Mouse (Mus musculus) c-Kit-negative CD71-positive TER-119-positive erythroid progenitor cells, embryonic 14.5 days (primary cell): Measurements from ENCODE around the gene D230025D16Rik.

Source experiments
- DNase-seq: peaks from one replicate; pipeline ENCODE4 v3.0.0-alpha.2; 2013; ENCODE audit warnings: low read depth, low spot score

Gene D230025D16Rik

DNA sequence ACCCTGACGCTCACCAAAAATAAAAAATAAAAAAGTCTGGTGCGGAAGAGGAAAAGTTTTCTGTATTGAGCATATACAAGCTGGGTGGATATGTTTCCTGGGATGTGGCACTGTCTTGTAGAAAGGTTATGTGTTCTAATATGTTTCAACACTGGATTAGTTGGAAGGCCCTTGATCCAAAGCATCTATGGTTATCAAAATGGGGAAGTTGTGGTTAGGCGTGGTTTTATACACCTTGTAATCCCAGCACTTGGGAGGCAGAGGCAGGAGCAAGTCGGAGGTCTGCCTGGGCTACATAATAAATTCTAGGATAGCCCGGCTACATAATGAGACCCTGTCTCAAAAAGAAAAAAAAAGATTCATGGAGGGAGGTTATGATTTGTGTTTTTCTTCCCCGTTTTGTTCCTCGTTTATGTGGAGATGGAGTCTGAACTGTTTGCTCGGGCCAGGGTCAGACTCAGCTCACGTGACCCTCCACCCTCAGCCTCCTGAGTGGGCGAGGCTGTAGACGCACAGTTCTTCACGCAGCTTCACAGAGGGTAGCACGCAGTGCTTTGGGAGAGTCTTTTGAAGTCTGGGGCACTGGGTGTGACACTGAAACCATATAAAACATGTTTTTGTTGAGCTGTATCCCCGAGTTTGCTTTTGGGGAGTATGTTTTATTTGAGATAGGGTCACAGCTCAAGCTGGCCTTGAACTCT, 12.6 kb downstream of the D230025D16Rik start:
- no peak for DNase-seq

DNA sequence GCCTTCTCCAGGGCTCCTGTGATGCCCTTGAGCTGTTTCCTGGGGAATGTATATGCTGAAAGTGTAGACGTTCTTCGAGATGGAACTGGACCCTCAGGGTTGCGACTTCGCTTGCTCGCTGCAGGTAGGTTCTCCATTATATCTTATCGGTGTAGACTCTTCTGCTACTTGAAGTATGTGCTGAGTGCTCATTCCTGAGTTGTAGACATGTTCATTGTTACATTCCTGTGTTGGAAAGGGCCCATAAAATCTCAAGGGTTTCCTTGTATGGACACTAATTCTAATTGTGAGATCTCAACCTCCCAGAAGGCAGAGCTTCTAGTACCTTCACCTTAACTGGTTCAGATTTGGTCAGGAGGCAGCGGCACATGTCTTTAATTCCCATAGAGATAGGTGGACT, 16.1 kb downstream of the D230025D16Rik start:
- no peak for DNase-seq

DNA sequence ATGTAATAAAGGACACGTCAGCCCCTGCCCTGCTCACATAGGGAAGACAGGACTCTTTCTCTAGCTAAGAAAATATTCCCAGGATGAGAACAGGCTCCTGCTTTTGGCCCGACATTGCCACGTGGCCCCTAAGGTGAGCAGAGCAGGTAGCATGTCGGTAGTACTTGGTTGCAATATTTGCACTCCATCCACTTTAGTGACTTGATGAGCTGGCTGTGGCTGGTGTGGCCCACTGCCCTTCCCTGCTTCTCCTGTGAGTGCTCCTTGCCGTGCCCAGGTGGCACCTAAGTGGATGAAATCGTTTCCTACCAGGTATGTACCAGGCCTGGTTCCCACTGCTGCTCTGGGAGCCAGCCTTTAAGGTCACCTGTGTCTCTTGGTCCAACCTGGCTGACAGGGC, 27.0 kb downstream of the D230025D16Rik start:
- no peak for DNase-seq

DNA sequence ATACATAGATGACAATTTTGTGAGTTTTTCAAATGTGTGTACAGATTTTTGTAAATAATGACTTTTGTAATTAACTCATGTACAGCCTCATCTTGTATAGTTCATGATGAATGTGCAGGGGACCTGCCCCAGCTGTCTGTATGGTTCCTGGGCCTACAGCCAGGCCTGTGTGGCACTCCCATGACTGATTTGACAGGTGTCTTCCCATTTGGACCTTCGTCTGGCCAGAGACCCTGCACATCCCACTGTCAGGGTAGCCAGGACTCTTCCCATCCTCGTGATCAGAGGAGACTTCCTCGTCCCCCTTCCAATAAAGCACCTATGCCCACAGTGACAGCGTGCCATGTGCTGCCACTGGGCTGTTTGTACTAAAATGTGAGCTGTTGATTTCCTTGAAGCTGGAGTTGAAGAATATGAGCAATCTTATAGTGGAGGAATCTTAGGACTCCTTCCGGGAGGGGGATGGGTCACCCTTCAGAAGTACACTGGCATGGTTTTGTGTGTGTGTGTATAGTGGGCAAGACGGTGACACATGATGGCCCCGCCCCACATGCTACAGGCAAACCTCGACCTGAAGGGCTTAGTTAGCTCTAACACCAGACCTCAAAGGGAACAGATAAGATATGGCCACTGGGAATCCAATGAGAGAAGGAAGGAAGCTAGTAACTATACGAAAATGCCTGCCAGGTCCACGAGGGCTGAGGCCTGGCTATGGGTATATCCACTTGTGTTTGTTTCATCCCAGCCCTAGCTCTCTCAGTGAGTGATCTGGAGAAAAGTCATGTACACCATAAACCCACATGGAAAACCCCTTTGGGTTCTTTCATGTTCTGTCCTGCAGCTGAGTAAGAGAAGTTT, 28.0 kb downstream of the D230025D16Rik start:
- no peak for DNase-seq

DNA sequence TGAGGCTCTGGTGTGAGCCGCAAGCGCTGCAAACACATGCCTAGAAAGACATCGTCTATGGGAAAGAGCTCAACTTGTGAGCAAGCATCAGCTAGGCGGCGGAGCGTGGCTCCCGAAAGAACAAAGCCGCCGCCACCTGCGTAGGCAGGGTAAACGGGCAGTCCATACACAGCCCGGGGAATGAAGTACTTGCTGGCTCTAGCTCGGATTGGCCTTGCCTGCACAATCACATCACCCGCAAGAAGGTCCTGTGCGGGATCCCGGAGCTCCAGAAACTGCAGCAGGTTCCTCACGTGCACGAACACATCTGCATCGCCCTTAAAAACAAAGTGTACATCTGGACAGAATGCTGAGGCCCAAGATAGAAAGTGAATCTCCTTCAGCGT, 28.8 kb downstream of the D230025D16Rik start:
- no peak for DNase-seq

DNA sequence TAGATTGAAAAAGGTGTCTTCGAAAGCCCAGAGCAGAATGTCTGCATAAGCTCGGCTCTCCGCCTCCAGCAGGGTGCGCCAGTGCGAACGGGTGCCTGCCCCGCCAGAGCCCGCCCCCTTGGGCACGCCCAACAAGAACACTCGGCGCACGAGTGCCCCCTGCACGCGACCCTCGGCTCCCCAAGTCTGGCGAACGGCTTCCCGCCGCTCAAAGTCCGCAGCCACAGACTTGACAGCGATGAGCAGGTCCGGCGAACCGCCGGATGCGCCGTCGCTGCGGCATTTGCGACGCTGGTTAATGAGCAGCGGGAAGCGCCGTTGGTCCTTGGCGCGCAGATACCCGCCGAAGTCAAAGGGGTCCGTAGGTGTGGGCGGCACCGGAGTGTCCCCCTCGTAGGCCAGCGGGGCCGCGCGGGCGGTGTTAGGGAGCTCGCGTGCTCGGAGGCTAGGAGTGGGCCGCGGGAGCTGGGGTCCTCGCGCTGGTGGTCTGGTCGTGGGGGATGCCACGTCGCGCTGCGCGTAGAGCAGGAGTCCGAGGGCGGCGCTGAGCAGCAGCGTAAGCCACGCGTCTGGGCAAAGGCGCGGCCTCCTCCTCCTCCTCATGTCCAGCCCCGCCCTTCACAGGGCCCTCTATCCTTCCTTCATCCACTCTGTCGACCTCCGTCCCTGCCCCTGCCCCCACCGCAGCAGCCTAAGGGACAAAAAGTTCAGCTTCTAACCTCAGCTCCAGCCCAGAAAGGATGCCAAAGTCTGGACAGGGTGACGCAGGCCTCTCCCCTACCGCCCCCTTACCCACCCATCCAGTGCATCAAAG, 29.4 kb downstream of the D230025D16Rik start:
- peak; percentile 67 for DNase-seq

DNA sequence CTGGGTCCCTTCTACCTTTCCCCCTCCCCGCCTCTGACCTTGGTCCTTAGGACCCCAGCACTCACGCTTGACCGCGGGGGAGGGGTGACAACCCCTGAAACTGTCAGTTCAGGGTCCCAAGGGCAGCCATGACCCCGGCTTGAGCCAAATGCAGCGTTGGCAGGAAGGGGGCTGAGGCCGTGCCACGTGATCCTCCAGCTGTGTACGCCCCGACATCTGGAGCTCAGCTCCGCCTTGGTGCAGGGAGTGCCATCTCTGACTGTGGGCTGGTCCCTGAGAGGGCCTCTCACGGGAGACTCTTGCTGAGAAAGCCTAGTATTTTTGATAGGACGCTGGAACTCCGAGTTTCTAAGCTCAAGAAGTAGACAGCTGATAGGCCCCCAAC, 30.0 kb downstream of the D230025D16Rik start, which contains the start of gene B3gnt9:
Gene B3gnt9 (minus strand): TSS at position 188 of the 385 bp plus-strand sequence.
- peak; percentile 66 for DNase-seq

DNA sequence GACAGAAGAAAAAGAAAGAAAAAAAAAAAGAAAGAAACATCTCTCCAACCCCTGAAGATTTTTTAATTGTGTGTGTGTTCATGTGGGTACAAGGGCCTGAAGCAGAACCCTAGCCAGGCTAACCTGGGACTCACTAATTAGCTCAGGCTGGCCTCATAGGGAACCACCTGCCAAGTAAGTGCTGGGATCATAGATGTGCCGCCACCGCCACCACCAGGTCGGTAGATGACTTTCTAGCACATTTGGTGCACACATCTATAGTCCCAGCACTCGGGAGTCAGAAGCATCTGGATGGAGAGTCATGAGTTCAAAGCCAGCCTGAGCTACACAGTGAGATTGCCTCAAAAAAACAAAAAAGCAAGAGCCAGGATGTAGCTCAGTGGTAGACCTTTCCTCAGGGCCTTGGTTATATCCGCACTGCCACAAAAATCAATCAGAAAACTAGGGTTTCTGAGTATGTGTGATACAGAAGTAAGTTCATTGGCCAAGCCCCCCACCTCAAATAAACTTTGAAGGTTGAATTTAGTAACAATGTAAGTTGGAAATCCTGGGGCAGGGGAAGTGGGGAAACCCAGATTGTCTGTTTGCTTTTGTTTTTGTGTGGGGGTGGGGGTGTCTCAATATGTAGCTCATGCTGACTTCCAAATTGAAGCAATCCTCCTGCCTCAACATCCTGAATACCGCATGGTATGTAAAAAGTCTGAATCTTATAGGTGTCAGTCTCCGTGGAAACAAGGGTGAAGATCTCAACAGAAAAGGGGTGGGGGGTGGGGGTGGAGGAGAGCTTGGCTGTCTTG, 32.6 kb downstream of the D230025D16Rik start:
- DNase-seq, result no peak

DNA sequence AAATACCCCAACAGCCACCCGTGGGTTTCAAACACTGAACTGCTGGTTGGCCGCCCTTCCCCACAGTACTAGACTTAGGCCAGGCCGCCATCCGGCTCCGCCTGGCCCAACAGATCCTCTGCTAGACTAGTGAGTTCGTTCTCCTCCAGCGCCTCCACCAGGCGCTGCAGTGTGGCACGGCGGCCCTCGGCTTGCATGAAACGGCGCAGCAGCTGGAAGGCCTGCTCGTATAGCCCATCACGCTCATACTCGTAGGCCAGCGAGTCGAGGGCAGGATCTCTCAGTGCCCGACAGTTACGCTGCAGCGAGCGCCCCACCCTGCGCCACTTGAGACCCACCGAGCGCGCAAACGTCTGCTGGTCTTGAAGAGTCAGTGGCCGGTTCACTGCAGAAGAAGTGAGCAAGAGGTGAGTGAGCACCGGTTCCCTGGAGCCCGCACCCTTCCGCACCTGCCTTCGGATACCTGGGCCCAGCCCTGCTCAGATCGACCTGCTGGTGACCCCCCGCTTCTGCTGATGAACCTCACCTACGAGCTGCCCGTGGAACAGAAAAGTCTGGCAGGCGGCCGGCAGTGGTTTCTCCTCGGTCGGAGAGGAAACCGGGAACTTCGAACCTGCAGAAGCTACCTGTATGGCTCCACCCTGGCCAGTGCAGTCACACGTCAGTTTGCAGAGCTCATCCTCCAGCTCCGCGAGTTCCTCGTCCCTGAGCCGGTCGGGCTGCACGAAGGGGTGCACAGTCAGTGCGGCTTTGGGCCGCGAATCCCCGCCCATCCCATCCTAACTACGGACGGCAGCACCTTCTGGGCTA, 34.2 kb downstream of the D230025D16Rik start:
- DNase-seq, result no peak

DNA sequence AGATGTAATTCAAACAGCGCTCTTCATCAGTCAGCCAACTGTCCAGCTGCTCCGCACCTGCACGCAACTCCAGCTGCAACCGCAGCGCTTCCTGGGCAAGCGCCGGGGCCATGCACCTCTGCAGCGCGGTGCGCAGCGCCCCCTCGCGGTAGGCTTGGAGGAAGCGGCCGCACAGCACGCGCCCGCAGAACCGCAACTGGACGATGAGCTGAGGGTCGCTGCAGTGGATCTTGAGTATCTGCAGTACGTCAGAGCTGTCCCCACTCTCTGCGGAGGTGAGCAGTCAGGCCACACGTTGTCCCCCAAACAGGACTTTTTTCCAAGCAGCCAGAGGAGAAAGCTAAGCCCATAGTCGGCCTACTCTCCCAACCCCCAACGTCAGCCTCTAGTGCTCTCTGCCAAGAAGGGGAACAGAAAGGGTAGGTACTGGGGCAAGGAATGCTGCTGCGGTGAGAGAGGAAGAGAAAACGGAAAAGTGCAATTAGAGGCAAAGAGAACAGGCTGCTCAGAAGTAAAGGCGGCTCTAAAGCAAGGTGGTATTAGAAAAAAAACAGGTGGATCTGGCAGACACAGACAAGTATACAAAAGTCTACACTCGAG, 34.9 kb downstream of the D230025D16Rik start:
- DNase-seq, result peak; percentile 59

DNA sequence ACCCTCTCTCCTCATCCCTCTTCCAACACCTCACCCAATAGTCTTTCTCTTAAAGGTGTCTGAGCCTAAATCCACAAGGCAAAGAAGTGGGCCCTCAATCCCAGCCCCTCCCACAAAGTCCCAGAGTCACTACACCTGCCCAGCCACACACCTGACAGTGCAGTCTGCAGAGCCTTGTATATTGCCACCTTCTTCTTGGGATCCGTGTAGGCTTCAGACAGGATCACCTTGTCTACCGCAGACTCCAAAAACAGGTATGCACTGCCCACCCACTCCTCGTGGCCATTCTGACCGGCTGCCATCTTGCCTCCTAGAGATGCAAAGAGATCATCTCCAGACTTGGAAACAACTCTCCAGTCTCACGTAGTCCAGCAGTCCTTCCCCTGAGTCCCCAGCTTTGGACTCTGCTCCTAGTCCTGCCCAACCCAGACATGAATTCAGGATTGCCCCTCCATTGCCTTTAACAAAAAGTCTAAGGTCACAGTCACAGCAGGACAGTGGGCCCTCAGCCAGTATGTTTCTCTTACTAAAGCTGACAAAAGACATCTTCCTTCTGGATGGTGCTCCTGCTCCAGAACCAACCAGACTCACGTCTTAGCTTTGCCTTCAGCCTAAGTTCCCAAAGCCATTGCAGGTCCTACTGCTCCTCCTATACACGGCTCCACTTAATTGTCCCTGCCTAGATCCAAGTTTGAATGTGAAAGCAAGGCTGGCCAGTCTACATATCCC, 35.6 kb downstream of the D230025D16Rik start:
- DNase-seq, result no peak

DNA sequence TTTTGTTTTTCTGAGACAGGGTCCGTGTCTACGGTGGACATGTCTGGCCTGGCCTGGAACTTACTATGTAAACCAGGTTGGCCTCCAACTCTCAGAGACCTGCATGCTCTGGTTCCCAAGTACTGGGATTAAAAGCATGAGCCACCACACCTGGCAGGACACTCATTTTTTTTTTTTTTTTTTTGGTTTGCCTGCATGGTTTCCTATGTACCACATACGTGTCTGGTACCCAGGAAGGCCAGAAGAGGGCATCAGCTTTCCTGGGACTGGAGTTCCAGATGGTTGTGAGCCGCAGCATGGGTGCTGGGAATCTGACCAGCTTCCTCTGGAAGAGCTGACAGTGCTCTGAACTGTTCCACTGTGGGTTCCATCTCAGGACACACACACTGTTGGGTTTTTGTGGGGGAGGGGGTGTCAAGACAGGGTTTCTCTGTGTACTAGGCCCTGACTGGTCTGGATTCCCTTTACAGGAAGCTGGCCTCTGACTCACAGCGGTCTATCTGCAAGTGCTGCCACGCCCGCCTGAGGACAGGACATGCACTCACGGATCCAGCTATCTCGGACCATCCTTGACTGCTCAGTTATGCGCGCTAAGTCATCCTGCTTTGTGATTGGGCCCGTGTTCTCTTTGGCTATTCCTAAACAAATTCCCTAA, 36.5 kb downstream of the D230025D16Rik start:
- DNase-seq, result no peak

DNA sequence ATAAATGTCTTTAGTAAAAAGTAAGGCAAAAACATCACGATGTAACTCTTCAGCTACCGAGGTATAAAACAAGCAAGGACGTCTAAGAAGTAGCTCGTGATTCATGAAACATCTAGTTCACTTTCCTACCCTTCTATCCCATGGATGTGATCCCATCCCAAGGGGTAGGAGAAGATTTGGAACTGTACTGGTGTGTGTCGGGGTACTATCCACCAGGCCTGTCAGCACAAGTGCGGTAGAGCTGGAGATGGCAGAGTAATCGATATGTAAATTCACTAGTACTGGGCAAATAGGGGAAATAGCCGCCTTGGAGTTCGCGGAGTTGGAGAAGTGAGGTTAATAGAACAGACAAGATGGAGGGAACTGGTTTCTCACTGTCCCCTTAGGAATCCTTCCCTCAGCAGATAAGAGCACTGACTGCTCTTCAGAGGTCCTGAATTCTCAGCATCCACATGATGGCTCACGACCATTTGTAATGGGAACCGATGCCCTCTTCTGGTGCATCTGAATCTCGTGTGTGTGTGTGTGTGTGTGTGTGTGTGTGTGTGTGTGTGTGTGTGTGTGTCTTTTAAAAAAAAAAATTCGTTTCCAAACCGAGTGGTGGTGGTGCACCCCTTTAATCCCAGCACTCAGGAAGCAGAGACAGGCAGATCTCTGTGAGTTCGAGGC, 38.4 kb downstream of the D230025D16Rik start:
- no peak for DNase-seq

DNA sequence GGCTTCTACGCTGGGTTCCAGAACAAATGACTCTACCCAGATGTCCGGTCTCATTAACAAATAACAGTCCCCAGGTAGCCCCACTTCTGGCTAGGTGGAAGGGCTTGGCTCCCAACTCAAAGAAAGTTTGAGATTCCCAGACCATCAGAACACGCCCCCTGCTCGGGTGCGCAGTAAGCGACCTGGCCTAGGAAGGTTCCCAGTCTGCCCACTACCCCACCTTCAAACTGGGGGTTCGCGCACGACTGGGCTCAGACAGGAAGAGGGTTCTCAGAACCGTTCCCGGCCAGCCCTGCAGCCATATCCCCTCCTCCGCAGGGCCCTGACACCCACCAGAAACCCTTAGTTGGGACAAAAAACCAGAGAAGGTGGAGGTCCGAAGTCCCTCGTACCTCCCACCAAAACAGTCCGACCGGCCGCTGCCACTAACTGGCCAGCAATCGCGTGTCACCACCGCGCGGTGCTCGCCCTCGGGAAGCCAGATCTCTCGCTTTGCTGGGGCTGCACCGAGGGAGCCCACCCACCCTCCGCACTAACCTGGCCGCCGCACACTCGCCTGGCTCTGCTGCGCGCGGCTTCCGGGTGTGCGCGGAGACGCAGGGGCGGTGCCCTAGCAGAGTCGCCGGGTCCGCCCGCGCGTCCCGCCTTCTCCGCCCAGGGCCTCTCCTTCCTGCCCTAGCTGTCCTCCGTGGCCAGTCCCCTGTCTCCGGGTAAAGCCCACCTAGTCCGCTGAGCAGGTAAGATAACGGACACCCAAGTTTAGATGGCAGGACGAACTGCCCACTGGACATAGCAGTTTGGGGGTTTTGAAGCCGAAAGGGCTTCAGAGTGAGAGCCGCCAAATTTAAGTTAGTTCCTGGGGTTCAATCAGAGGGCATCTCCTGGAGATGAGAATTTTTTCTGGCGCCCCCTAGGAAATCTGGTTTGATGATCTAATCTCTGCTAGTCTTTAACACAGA, 39.4 kb downstream of the D230025D16Rik start, which contains the start of the genes Tradd and Fbxl8:
Gene Tradd (minus strand): TSS at position 586 of the 959 bp plus-strand sequence.
Gene Fbxl8 (plus strand): TSS at position 625 of the 959 bp plus-strand sequence.
- DNase-seq, result peak; percentile 57

DNA sequence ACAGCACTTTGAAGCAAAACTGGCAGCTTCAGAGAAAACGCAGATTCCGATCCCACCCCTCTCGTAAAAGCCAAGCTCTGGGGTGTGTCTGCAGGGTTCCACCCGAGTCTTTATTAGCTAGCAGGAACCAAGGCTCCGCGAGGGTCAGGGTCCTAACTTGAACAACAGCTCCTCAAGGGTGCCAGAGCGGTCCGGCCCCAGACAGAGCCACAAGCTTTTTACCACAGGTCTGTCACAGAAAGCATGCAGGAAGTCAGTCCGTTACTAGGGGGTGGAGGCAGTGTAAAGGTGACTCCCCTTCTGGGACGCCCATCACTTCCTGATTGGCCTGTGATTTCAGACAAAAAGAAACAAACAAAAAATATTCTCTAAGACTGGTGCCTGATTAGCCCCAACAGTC, 40.2 kb downstream of the D230025D16Rik start:
- DNase-seq, result no peak

DNA sequence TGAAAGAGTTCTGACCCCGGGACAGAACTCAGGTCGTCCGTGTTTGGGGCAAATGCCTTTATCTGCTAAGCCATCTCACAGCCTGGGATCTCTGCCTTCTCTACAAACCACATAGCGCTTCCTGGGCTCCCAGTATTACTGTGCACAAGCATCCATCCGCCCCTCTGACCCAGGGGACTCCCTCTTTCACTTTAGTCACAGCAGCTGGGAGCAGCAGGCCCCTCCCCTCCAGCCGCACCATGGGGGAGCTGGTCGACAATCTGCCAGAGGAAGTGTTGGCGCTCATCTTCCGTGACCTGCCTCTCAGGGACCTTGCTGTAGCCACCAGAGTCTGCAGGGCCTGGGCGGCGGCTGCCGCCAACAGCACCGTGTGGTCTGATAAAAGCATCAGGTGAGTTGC, 41.8 kb downstream of the D230025D16Rik start:
- DNase-seq, result no peak
